Mouse (Mus musculus): ENCODE results near the gene Golga4. TPM values are rescaled to one million over a fixed set of nuclear protein-coding genes. Genes with fewer than 3 reads are reported as not detected.

The Golga4 gene
- total and polyA plus RNA-seq, 2 experiments from 2014 or later = 27.2 to 36.8 TPM

DNA sequence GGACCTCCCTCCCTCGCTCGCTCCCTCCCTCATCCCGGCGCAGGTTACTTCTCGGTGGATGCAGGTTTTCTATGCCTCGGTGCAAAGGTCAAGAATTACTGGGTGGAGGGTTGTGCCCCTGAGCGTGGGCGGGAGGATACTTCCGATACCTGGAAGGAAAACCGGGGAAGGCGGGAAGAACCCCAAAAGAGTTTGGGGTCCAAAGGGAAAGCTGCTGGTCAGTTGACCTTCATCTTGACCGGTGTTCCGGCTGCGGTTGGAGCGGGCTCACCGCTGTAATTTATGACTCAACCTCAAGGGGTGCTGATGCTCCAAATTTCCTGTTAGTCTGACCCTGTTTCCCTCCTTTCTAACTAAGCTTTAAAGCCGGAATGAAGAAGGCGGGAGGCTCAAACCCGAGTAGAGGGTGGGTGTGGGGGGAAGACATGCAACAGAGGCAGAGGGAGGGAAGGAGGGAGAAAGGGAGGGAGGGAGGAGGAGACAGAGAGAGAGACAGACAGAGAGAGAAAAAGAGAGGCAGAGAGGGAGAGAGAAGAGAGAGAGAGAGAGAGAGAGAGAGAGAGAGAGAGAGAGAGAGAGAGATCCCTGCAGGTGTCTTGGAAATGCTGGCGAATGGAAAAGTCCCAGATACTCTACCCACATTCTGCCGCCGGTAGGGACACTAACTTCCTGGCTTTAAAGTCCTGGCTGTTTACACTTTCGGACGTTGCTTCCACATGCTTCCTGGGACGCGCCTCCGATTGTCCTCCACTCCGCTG is 17.8 kb upstream of the Golga4 start:
- H3K4me1 ChIP-seq (ENCODE audit: insufficient read depth, low read length) = peaks cover 3% of the 10 kb centered on the region; the same call in 1 of the 2 replicates
- TF ChIP-seq CTCF (IDR thresholded peaks at IDR 0.05; ENCODE audit: low read depth) = peak; percentile 68
- H3K36me3 ChIP-seq (ENCODE audit: insufficient read depth, low read length) = no peaks in the 10 kb centered on the region
- no peak for ATAC-seq
- no peak overlapping the region for H3K9ac ChIP-seq (replicated peaks; ENCODE audit: low read length)
- peak overlapping the region; percentile 50 for H3K4me2 ChIP-seq (ENCODE audit: low read depth, low read length)
- H3K27ac ChIP-seq = no peak overlapping the region
- peaks cover 43% of the 10 kb centered on the region for H3K27me3 ChIP-seq (ENCODE audit: insufficient read depth, low read length)
- WGBS = 1% methylated on average over 28 of the region's 28 CpGs
- no peaks in the 10 kb centered on the region for H3K9me3 ChIP-seq (ENCODE audit: low read length)
- peak; percentile 69 for DNase-seq (ENCODE audit: low spot score)
- H3K4me3 ChIP-seq (ENCODE audit: low read length) = peak overlapping the region; percentile 32

DNA sequence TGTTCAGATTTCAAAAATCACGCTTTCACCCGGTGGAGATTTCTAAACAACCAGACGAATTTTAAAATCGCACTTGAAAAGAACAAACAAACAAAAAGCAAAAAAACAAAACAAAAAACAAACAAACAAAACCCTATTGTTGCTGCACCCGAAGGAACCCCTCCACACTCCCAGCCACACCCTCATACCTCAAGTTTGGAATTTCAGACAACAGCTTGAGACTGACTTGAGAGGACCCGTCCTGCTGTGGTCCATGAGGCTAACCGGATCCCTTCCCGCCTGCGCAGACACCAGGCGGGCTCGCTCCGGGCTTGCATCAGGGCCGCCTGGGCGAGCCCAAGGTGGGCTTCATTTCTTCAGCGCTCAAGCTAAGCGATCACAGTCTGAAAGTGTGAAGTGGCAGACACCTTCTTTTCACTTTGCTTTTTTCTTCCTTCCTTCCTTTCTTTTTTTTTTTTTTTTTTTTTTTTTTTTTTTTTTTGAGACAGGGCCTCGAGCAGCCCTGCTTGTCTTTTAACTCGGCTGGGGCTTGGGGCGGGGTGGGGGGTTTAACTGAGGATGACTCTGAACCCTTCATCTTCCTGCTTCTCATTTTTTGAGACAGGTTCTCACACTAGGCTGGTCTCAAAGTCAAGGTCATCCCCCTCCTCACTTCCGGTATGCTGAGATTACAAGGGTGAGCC is 17.0 kb upstream of the Golga4 start:
- Histone ChIP-seq H3K9ac (replicated peaks; ENCODE audit: low read length) (no peak overlapping the region), H3K36me3 (ENCODE audit: insufficient read depth, low read length) (no peaks in the 10 kb centered on the region), H3K4me3 (ENCODE audit: low read length) (peak overlapping the region; percentile 32), H3K27ac (no peak overlapping the region), H3K27me3 (ENCODE audit: insufficient read depth, low read length) (peaks cover 37% of the 10 kb centered on the region), H3K9me3 (ENCODE audit: low read length) (no peaks in the 10 kb centered on the region), H3K4me1 (ENCODE audit: insufficient read depth, low read length) (peaks cover 3% of the 10 kb centered on the region; the same call in 1 of the 2 replicates), H3K4me2 (ENCODE audit: low read depth, low read length) (peak overlapping the region; percentile 50)
- WGBS = 3% methylated on average over 20 of the region's 20 CpGs
- DNase-seq (ENCODE audit: low spot score) (no peak), ATAC-seq (no peak)
- TF ChIP-seq CTCF (IDR thresholded peaks at IDR 0.05; ENCODE audit: low read depth) = no peak

DNA sequence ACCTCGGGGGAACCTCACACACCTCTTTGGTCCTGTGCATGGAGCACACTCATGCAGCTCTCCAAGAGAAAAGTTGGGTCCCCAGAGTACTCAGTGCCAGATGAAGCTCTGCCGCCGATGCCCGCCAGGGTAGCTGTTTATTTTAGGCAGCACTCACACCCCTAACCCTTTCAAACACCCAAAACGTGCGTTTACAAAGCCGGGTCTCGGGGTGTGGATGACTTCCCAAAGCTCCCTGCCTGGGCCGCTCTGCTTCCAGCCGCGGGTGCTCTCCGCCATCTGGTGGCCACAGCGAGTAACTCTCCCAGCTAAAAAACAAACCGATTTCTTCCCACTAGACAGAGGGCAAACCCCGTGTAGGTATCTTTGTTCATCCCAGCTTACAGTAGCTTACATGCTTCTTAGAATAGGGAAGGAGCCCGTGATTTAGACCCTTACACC is 16.5 kb upstream of the Golga4 start:
- Histone ChIP-seq H3K27me3 (ENCODE audit: insufficient read depth, low read length) (peaks cover 32% of the 10 kb centered on the region), H3K4me2 (ENCODE audit: low read depth, low read length) (peak overlapping the region; percentile 50), H3K27ac (no peak overlapping the region), H3K9me3 (ENCODE audit: low read length) (no peaks in the 10 kb centered on the region), H3K4me3 (ENCODE audit: low read length) (peak overlapping the region; percentile 24), H3K36me3 (ENCODE audit: insufficient read depth, low read length) (no peaks in the 10 kb centered on the region), H3K4me1 (ENCODE audit: insufficient read depth, low read length) (peaks cover 3% of the 10 kb centered on the region; the same call in 1 of the 2 replicates), H3K9ac (replicated peaks; ENCODE audit: low read length) (no peak overlapping the region)
- ATAC-seq (peak; percentile 83), DNase-seq (ENCODE audit: low spot score) (peak; percentile 83)
- WGBS = under 1% methylated on average over 16 of the region's 16 CpGs
- TF ChIP-seq CTCF (IDR thresholded peaks at IDR 0.05; ENCODE audit: low read depth) = peak; percentile 90

- no peak overlapping the region for H3K9ac ChIP-seq (replicated peaks; ENCODE audit: low read length)
- H3K9me3 ChIP-seq (ENCODE audit: low read length) = no peaks in the 10 kb centered on the region
- peaks cover 3% of the 10 kb centered on the region; the same call in 1 of the 2 replicates for H3K4me1 ChIP-seq (ENCODE audit: insufficient read depth, low read length)
- no peak for DNase-seq (ENCODE audit: low spot score)
- H3K4me3 ChIP-seq (ENCODE audit: low read length) = no peak overlapping the region
- H3K27me3 ChIP-seq (ENCODE audit: insufficient read depth, low read length) = peaks cover 16% of the 10 kb centered on the region
- no peaks in the 10 kb centered on the region for H3K36me3 ChIP-seq (ENCODE audit: insufficient read depth, low read length)
- H3K27ac ChIP-seq = no peak overlapping the region
- 83% methylated on average over 4 of the region's 4 CpGs for WGBS
- H3K4me2 ChIP-seq (ENCODE audit: low read depth, low read length) = no peak overlapping the region
- no peak for ATAC-seq
- no peak for TF ChIP-seq CTCF (IDR thresholded peaks at IDR 0.05; ENCODE audit: low read depth)
Observed at GRCm38 (mm10) chr9:118491195-118491594, 14.9 kb upstream of the Golga4 start.

- DNase-seq (ENCODE audit: low spot score) = no peak
- Histone ChIP-seq H3K9ac (replicated peaks; ENCODE audit: low read length) (no peak overlapping the region), H3K4me2 (ENCODE audit: low read depth, low read length) (no peak overlapping the region), H3K9me3 (ENCODE audit: low read length) (no peaks in the 10 kb centered on the region), H3K36me3 (ENCODE audit: insufficient read depth, low read length) (no peaks in the 10 kb centered on the region), H3K4me3 (ENCODE audit: low read length) (no peak overlapping the region), H3K27ac (no peak overlapping the region), H3K4me1 (ENCODE audit: insufficient read depth, low read length) (no peaks in the 10 kb centered on the region; the same call in 1 of the 2 replicates), H3K27me3 (ENCODE audit: insufficient read depth, low read length) (peaks cover 6% of the 10 kb centered on the region; the same call in 1 of the 2 replicates)
- 85% methylated on average over 8 of the region's 8 CpGs for WGBS
- no peak for TF ChIP-seq CTCF (IDR thresholded peaks at IDR 0.05; ENCODE audit: low read depth)
- no peak for ATAC-seq
Observed at GRCm38 (mm10) chr9:118492932-118493698, 13.0 kb upstream of the Golga4 start.

DNA sequence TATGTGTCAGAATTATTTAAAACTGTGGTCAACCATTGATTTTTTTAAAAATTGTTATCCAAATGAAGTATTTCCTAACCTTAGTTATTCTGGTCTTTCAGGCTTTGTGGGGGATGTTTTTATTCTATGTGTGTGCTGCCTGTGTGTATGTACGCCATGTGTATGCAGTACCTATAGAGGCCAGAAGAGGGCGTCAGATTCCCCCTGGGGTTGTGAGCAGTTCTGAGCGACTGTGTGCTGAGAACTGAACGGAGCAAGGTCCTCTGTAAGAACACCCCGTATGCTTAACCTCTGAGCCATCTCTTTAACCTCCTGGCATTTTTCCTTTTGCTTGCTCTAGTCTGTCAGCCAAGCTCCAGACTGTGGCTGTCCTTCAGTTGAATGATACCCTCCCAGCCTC is 12.0 kb upstream of the Golga4 start:
- TF ChIP-seq CTCF (IDR thresholded peaks at IDR 0.05; ENCODE audit: low read depth) = peak; percentile 29
- Histone ChIP-seq H3K36me3 (ENCODE audit: insufficient read depth, low read length) (no peaks in the 10 kb centered on the region), H3K4me3 (ENCODE audit: low read length) (no peak overlapping the region), H3K27me3 (ENCODE audit: insufficient read depth, low read length) (peaks cover under 1% of the 10 kb centered on the region; the same call in 1 of the 2 replicates), H3K4me2 (ENCODE audit: low read depth, low read length) (no peak overlapping the region), H3K9ac (replicated peaks; ENCODE audit: low read length) (no peak overlapping the region), H3K27ac (no peak overlapping the region), H3K4me1 (ENCODE audit: insufficient read depth, low read length) (no peaks in the 10 kb centered on the region), H3K9me3 (ENCODE audit: low read length) (no peaks in the 10 kb centered on the region)
- ATAC-seq (no peak), DNase-seq (ENCODE audit: low spot score) (no peak)
- WGBS = 98% methylated on average over 5 of the region's 5 CpGs
